In genomic region chr12:53247491-53248035, GRCm38 (mm10) we compare ENCODE assay signal across 8 mouse cellular contexts. TPM values are rescaled to one million over a fixed set of nuclear protein-coding genes. Genes with fewer than 3 reads are reported as not detected.
DNase-seq lines count a peak whose midpoint lies in the region; ATAC-seq lines count a peak whose summit lies in the region.

No protein-coding gene starts in this region.

- DNase-seq in retina, embryonic 14.5 days (ENCODE audit: low spot score): peak; percentile 47
- DNase-seq in retina, postnatal 1 day: no peak
- peak; percentile 3 for DNase-seq in yolk sac, embryonic 10.5 days (ENCODE audit: low spot score)
- DNase-seq in layer of hippocampus, adult 8-10 months (ENCODE audit: low spot score in 2 of 2): no peak
- DNase-seq in cerebellum, postnatal 14 days: no peak
- no peak for DNase-seq in spleen, postnatal 4 days (ENCODE audit: low spot score in 2 of 2)

- under 1% methylated on average over 25 of the region's 25 CpGs for WGBS in forebrain, embryonic 15.5 days
- WGBS in limb, embryonic 13.5 days: under 1% methylated on average over 24 of the region's 25 CpGs

- peak overlapping the region; percentile 82 for H3K9ac ChIP-seq in forebrain, embryonic 15.5 days (replicated peaks)
- peak overlapping the region; percentile 71 for H3K9ac ChIP-seq in limb, embryonic 13.5 days

- no peaks in the 10 kb centered on the region for H3K9me3 ChIP-seq in forebrain, embryonic 15.5 days
- H3K9me3 ChIP-seq in limb, embryonic 13.5 days: no peaks in the 10 kb centered on the region

- H3K4me3 ChIP-seq in forebrain, embryonic 15.5 days: peak overlapping the region; percentile 81
- peak overlapping the region; percentile 67 for H3K4me3 ChIP-seq in limb, embryonic 13.5 days

- peak overlapping the region; percentile 92 for H3K27ac ChIP-seq in forebrain, embryonic 15.5 days (replicated peaks)
- H3K27ac ChIP-seq in limb, embryonic 13.5 days: no peak overlapping the region

- H3K4me1 ChIP-seq in forebrain, embryonic 15.5 days: peaks cover 43% of the 10 kb centered on the region
- H3K4me1 ChIP-seq in limb, embryonic 13.5 days: peaks cover 37% of the 10 kb centered on the region

- peak; percentile 37 for ATAC-seq in forebrain, embryonic 15.5 days (replicated peaks)
- 0 out of 2 replicates have a peak, but pooled peaks have one; percentile 1 for ATAC-seq in limb, embryonic 13.5 days (ENCODE audit: low FRiP score, low read depth)

- H3K36me3 ChIP-seq in forebrain, embryonic 15.5 days: no peaks in the 10 kb centered on the region
- no peaks in the 10 kb centered on the region for H3K36me3 ChIP-seq in limb, embryonic 13.5 days

- peak overlapping the region; percentile 99 for H3K4me2 ChIP-seq in forebrain, embryonic 15.5 days (replicated peaks)
- H3K4me2 ChIP-seq in limb, embryonic 13.5 days (replicated peaks): peak overlapping the region; percentile 99

- peaks cover 6% of the 10 kb centered on the region; the same call in 1 of the 2 replicates for H3K27me3 ChIP-seq in forebrain, embryonic 15.5 days
- H3K27me3 ChIP-seq in limb, embryonic 13.5 days: peaks cover 67% of the 10 kb centered on the region

RNA-seq across cellular contexts. Expression of gene Npas3, which starts 0.9 kb away (rescaled TPM):
- polyA plus RNA-seq in forebrain, embryonic 15.5 days (2015; fragmentation: Nextera tagmentation; extraction: Ambion mirVana): 16.1 and 18.3 TPM in 2 replicates
- polyA plus RNA-seq in limb, embryonic 13.5 days (2015; fragmentation: Nextera tagmentation; extraction: Ambion mirVana): 7.8 and 8.6 TPM in 2 replicates
- 10 to 100 TPM; 20.9 to 30.4 (median 26.6) TPM for total RNA-seq in layer of hippocampus, adult 8-10 months (2022)

Comparison
In these comparisons a context has a peak if more than half of its experiments do, and no peak if none do; other contexts are left out.
1. DNase-seq: peak in retina, embryonic 14.5 days (single experiment) and yolk sac, embryonic 10.5 days (single experiment); none in retina, postnatal 1 day (single experiment), layer of hippocampus, adult 8-10 months (0 of 2), cerebellum, postnatal 14 days (0 of 2) and spleen, postnatal 4 days (0 of 2).